Mouse (Mus musculus) hindbrain, embryonic 15.5 days (tissue): Measurements from ENCODE around the gene Ccm2l. TPM values are rescaled to one million over a fixed set of nuclear protein-coding genes. Genes with fewer than 3 reads are reported as not detected.

ENCODE experiments used
- ATAC-seq: fragments of 200-750 bp; cut with Nextera tagmentation; 2 replicates; pipeline ENCODE4 v1.8.0; 2017; ENCODE audit warnings: low read depth, moderate number of reproducible peaks, moderate TSS enrichment; ENCODE audit not compliant: low FRiP score
- H3K27ac ChIP-seq: fragments of 300-500 bp; sonication (generic); replicated peaks from 2 replicates; pipeline ENCODE4 v1.5.1; 2015; ENCODE audit warnings: mild to moderate bottlenecking, inconsistent platforms
- H3K27me3 ChIP-seq: fragments of 300-500 bp; sonication (generic); 2 replicates; pipeline ENCODE4 v1.6.1; 2015; ENCODE audit warnings: control low read depth, inconsistent platforms
- H3K36me3 ChIP-seq: fragments of 300-500 bp; sonication (generic); 2 replicates; pipeline ENCODE4 v1.6.1; 2015; ENCODE audit warnings: control low read depth, inconsistent platforms
- H3K4me1 ChIP-seq: fragments of 300-500 bp; sonication (generic); replicated peaks from 2 replicates; pipeline ENCODE4 v1.6.1; 2015; ENCODE audit warnings: control low read depth, inconsistent platforms
- H3K4me2 ChIP-seq: fragments of 300-500 bp; sonication (generic); 2 replicates; pipeline ENCODE4 v1.6.1; 2015; ENCODE audit warnings: moderate library complexity, mild to moderate bottlenecking, inconsistent platforms
- H3K4me3 ChIP-seq: fragments of 300-500 bp; sonication (generic); 2 replicates; pipeline ENCODE4 v1.5.1; 2015; ENCODE audit warnings: mild to moderate bottlenecking, inconsistent platforms
- H3K9ac ChIP-seq: fragments of 300-500 bp; sonication (generic); 2 replicates; pipeline ENCODE4 v1.6.1; 2015; ENCODE audit warnings: inconsistent platforms
- H3K9me3 ChIP-seq: fragments of 300-500 bp; sonication (generic); 2 replicates; pipeline ENCODE4 v1.6.1; 2016; ENCODE audit warnings: control low read depth, inconsistent platforms
- WGBS: fragments of 180-500 bp; shearing (Covaris S2); methylation state at CpG from one replicate; pipeline ENCODE4 v1.1.7; 2015; 5-methylcytosine and 5-hydroxymethylcytosine counted together
- polyA plus RNA-seq: library from polyadenylated mRNA; unstranded; fragments of >200 nt; fragmentation: Nextera tagmentation; extraction: Ambion mirVana; gene quantifications from 2 replicates; pipeline ENCODE4 v1.2.1, GENCODE M21; 2015

The Ccm2l gene
- polyA plus RNA-seq, 1 experiment from 2014 or later: 2.0 TPM

- peak within 1 kb of the TSS; percentile 67 for H3K4me2 ChIP-seq
- ATAC-seq: peak; percentile 59
These were observed 42.8 kb downstream of the Ccm2l start, which contains the start of gene Hck for GRCm38 (mm10) chr2:153108313-153109264. TSS of gene Hck (plus strand) at chr2:153108468.

GRCm38 (mm10) chr2:153109596-153109995 lies 43.8 kb downstream of the Ccm2l start:
- H3K4me3 ChIP-seq: no peak overlapping the region
- H3K27ac ChIP-seq: no peak overlapping the region
- H3K9ac ChIP-seq: no peak overlapping the region
- 73% methylated on average over 7 of the region's 7 CpGs for WGBS
- H3K9me3 ChIP-seq: no peaks in the 10 kb centered on the region
- peaks cover 17% of the 10 kb centered on the region for H3K4me1 ChIP-seq
- H3K36me3 ChIP-seq: no peaks in the 10 kb centered on the region
- no peak overlapping the region for H3K4me2 ChIP-seq
- ATAC-seq: no peak
- H3K27me3 ChIP-seq: peaks cover 45% of the 10 kb centered on the region

More at GRCm38 (mm10) chr2:153108313-153109264, 42.8 kb downstream of the Ccm2l start, which contains the start of gene Hck:
- no peak within 1 kb of the TSS for H3K27ac ChIP-seq
- H3K9ac ChIP-seq: peak within 1 kb of the TSS; percentile 33
- peaks cover 17% of the 10 kb centered on the region for H3K4me1 ChIP-seq
- peak within 1 kb of the TSS; percentile 41 for H3K4me3 ChIP-seq
- no peaks in the 10 kb centered on the region for H3K36me3 ChIP-seq
- 3% methylated on average over 51 of the region's 52 CpGs for WGBS
- H3K27me3 ChIP-seq: peaks cover 45% of the 10 kb centered on the region
- no peaks in the 10 kb centered on the region for H3K9me3 ChIP-seq

- no peak overlapping the region for H3K4me3 ChIP-seq
- no peak overlapping the region for H3K4me2 ChIP-seq
- H3K4me1 ChIP-seq: peaks cover 17% of the 10 kb centered on the region
- no peaks in the 10 kb centered on the region for H3K9me3 ChIP-seq
- WGBS: 90% methylated on average over 7 of the region's 7 CpGs
- H3K36me3 ChIP-seq: no peaks in the 10 kb centered on the region
- H3K9ac ChIP-seq: no peak overlapping the region
- ATAC-seq: no peak
- H3K27me3 ChIP-seq: peaks cover 45% of the 10 kb centered on the region
- H3K27ac ChIP-seq: no peak overlapping the region
These were observed 45.5 kb downstream of the Ccm2l start for GRCm38 (mm10) chr2:153111298-153111697.

GRCm38 (mm10) chr2:153115679-153116081 lies 49.9 kb downstream of the Ccm2l start:
- H3K4me3 ChIP-seq: no peak overlapping the region
- no peak overlapping the region for H3K4me2 ChIP-seq
- WGBS: 82% methylated on average over 4 of the region's 4 CpGs
- H3K9me3 ChIP-seq: no peaks in the 10 kb centered on the region
- no peaks in the 10 kb centered on the region for H3K36me3 ChIP-seq
- ATAC-seq: no peak
- H3K9ac ChIP-seq: no peak overlapping the region
- H3K27me3 ChIP-seq: peaks cover 5% of the 10 kb centered on the region; the same call in 1 of the 2 replicates
- no peak overlapping the region for H3K27ac ChIP-seq
- no peaks in the 10 kb centered on the region for H3K4me1 ChIP-seq

- Histone ChIP-seq H3K27ac (no peak overlapping the region), H3K4me3 (no peak overlapping the region), H3K36me3 (no peaks in the 10 kb centered on the region), H3K9me3 (no peaks in the 10 kb centered on the region), H3K4me2 (no peak overlapping the region), H3K4me1 (no peaks in the 10 kb centered on the region), H3K9ac (no peak overlapping the region), H3K27me3 (no peaks in the 10 kb centered on the region)
- no peak for ATAC-seq
- 82% methylated on average over 7 of the region's 7 CpGs for WGBS
These were observed 51.3 kb downstream of the Ccm2l start for GRCm38 (mm10) chr2:153117051-153117486.

- no peak overlapping the region for H3K27ac ChIP-seq
- H3K4me3 ChIP-seq: no peak overlapping the region
- H3K36me3 ChIP-seq: no peaks in the 10 kb centered on the region
- no peak for ATAC-seq
- H3K9me3 ChIP-seq: no peaks in the 10 kb centered on the region
- no peak overlapping the region for H3K9ac ChIP-seq
- no peak overlapping the region for H3K4me2 ChIP-seq
- no peaks in the 10 kb centered on the region for H3K4me1 ChIP-seq
- no peaks in the 10 kb centered on the region for H3K27me3 ChIP-seq
- WGBS: 89% methylated on average over 6 of the region's 6 CpGs
These were observed 53.7 kb downstream of the Ccm2l start for GRCm38 (mm10) chr2:153119488-153119887.

GRCm38 (mm10) chr2:153120126-153120525 lies 54.4 kb downstream of the Ccm2l start:
- no peak overlapping the region for H3K27ac ChIP-seq
- H3K36me3 ChIP-seq: no peaks in the 10 kb centered on the region
- H3K4me1 ChIP-seq: no peaks in the 10 kb centered on the region
- H3K4me3 ChIP-seq: no peak overlapping the region
- H3K9me3 ChIP-seq: no peaks in the 10 kb centered on the region
- no peak overlapping the region for H3K9ac ChIP-seq
- H3K27me3 ChIP-seq: no peaks in the 10 kb centered on the region
- no peak overlapping the region for H3K4me2 ChIP-seq
- no peak for ATAC-seq
- WGBS: 71% methylated on average over 8 of the region's 8 CpGs

GRCm38 (mm10) chr2:153121821-153122615 lies 56.3 kb downstream of the Ccm2l start:
- Histone ChIP-seq H3K27ac (no peak overlapping the region), H3K27me3 (no peaks in the 10 kb centered on the region), H3K4me2 (no peak overlapping the region), H3K4me3 (no peak overlapping the region), H3K9me3 (no peaks in the 10 kb centered on the region), H3K4me1 (no peaks in the 10 kb centered on the region), H3K36me3 (no peaks in the 10 kb centered on the region), H3K9ac (no peak overlapping the region)
- no peak for ATAC-seq
- WGBS: 58% methylated on average over 8 of the region's 8 CpGs

- no peaks in the 10 kb centered on the region for H3K4me1 ChIP-seq
- H3K27me3 ChIP-seq: no peaks in the 10 kb centered on the region
- no peak overlapping the region for H3K4me3 ChIP-seq
- H3K9me3 ChIP-seq: no peaks in the 10 kb centered on the region
- WGBS: 89% methylated on average over 7 of the region's 7 CpGs
- ATAC-seq: no peak
- H3K36me3 ChIP-seq: no peaks in the 10 kb centered on the region
- no peak overlapping the region for H3K9ac ChIP-seq
- no peak overlapping the region for H3K4me2 ChIP-seq
- no peak overlapping the region for H3K27ac ChIP-seq
These were observed 56.9 kb downstream of the Ccm2l start for GRCm38 (mm10) chr2:153122701-153123100.

- Histone ChIP-seq H3K36me3 (no peaks in the 10 kb centered on the region), H3K27me3 (no peaks in the 10 kb centered on the region), H3K9me3 (no peaks in the 10 kb centered on the region), H3K4me1 (no peaks in the 10 kb centered on the region), H3K27ac (no peak overlapping the region), H3K9ac (no peak overlapping the region), H3K4me2 (no peak overlapping the region), H3K4me3 (no peak overlapping the region)
- no peak for ATAC-seq
- WGBS: 63% methylated on average over 5 of the region's 5 CpGs
These were observed 60.1 kb downstream of the Ccm2l start for GRCm38 (mm10) chr2:153125875-153126274.

GRCm38 (mm10) chr2:153131019-153131418 lies 65.3 kb downstream of the Ccm2l start:
- Histone ChIP-seq H3K9ac (no peak overlapping the region), H3K27ac (no peak overlapping the region), H3K9me3 (no peaks in the 10 kb centered on the region), H3K4me2 (no peak overlapping the region), H3K4me3 (no peak overlapping the region), H3K27me3 (no peaks in the 10 kb centered on the region), H3K36me3 (no peaks in the 10 kb centered on the region), H3K4me1 (no peaks in the 10 kb centered on the region)
- 24% methylated on average over 6 of the region's 6 CpGs for WGBS
- ATAC-seq: no peak
